Mouse (Mus musculus) lung, adult 2 months (tissue): ENCODE measurements around the gene Anks1b.

Experiments used
- CTCF ChIP-seq: fragments of 200-500 bp; IDR thresholded peaks from 2 replicates; pipeline ENCODE4 v1.5.1; 2011; ENCODE audit warnings: mild to moderate bottlenecking, low read length, control low read depth; ENCODE audit not compliant: insufficient read depth
- POLR2A ChIP-seq: fragments of 200-500 bp; IDR thresholded peaks from 2 replicates; pipeline ENCODE4 v1.6.1; 2011; ENCODE audit warnings: low read depth, mild to moderate bottlenecking, control low read depth, low read length, borderline replicate concordance; ENCODE audit errors: extremely low read depth

- TF ChIP-seq CTCF = no peak
- TF ChIP-seq POLR2A = no peak
These were observed 1074.5 kb downstream of the Anks1b start for GRCm38 (mm10) chr10:90947608-90948373.
